Mouse (Mus musculus): ENCODE measurements around the gene Ogg1. TPM values are rescaled to one million over a fixed set of nuclear protein-coding genes. Genes with fewer than 3 reads are reported as not detected.

Gene Ogg1
- polyA plus RNA-seq, 1 experiment from 2014 or later = 9.0 TPM

DNA sequence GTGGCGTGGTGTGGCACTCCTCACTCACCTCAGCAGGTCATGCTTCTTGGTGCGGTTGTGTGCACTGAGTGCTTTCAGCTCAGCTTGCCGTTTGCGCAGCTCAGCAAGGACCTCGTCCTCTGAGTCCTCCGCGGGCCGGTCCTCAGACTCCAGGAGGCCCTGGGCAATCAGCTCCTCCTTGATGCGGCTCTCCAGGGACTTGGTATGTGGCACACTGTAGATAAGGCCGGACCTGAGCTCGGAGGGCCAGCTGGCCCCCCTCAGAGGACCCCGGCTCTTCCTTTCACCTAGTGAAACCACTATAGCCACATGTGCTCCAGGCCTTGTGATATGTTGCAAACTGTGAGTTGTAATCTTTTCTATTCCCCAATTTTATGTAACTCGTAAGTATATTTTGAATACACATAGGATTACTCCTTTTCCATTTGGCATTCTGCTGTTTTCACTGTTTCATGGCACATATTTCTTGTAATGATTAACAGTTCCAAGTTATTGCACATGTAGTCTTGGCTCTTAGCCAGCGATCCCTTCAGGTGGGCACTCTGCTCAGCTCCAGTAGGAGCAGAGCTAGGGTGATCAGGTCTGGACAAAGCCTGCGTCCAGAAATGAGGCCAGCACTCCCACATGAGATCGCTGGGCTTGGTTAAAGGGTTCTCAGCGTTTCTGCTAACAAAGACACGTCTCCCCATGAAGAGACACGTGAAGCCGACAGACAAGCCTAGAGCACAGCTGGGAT is 43.6 kb downstream of the Ogg1 start:
- Histone ChIP-seq H3K9me3 (replicated peaks) (no peaks in the 10 kb centered on the region), H3K27me3 (replicated peaks) (no peaks in the 10 kb centered on the region), H3K4me2 (no peak overlapping the region), H3K9ac (no peak overlapping the region), H3K4me3 (no peak overlapping the region), H3K4me1 (replicated peaks) (no peaks in the 10 kb centered on the region), H3K36me3 (peaks cover 87% of the 10 kb centered on the region), H3K27ac (ENCODE audit: poor library complexity, severe bottlenecking) (no peak overlapping the region)
- WGBS = 89% methylated on average over 20 of the region's 20 CpGs
- no peak for ATAC-seq (ENCODE audit: insufficient number of reproducible peaks, low FRiP score)

GRCm38 (mm10) chr6:113373491-113373890 is 46.7 kb downstream of the Ogg1 start:
- Histone ChIP-seq H3K4me1 (replicated peaks) (peaks cover 7% of the 10 kb centered on the region), H3K9me3 (replicated peaks) (no peaks in the 10 kb centered on the region), H3K9ac (no peak overlapping the region), H3K27ac (ENCODE audit: poor library complexity, severe bottlenecking) (no peak overlapping the region), H3K4me2 (no peak overlapping the region), H3K36me3 (peaks cover 75% of the 10 kb centered on the region), H3K4me3 (no peak overlapping the region), H3K27me3 (replicated peaks) (no peaks in the 10 kb centered on the region)
- WGBS = 91% methylated on average over 4 of the region's 4 CpGs
- ATAC-seq (ENCODE audit: insufficient number of reproducible peaks, low FRiP score) = no peak

DNA sequence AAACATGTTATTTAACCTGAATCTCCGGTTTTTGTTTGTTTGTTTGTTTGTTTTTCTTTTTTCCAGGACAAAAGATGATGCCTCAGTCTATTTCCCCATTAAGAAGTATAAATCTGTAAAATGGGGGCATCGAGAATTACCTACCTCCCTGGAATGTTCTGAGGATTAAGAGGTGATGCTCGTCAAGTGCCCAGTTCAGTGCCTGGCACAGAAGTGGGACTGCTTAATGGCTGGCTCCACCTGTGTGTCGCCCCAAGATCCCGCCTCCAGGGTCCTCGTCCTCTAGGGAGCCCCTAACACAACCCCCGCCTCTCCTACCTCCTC is 50.4 kb downstream of the Ogg1 start:
- Histone ChIP-seq H3K36me3 (peaks cover 59% of the 10 kb centered on the region), H3K27me3 (replicated peaks) (no peaks in the 10 kb centered on the region), H3K9me3 (replicated peaks) (no peaks in the 10 kb centered on the region), H3K4me1 (replicated peaks) (peaks cover 21% of the 10 kb centered on the region), H3K4me2 (peak overlapping the region; percentile 88), H3K4me3 (peak overlapping the region; percentile 91), H3K27ac (ENCODE audit: poor library complexity, severe bottlenecking) (peak overlapping the region; percentile 94), H3K9ac (peak overlapping the region; percentile 93)
- 7% methylated on average over 7 of the region's 7 CpGs for WGBS
- ATAC-seq (ENCODE audit: insufficient number of reproducible peaks, low FRiP score) = no peak

- H3K27ac ChIP-seq (ENCODE audit: poor library complexity, severe bottlenecking) = peak within 1 kb of the TSS; percentile 94
- ATAC-seq (ENCODE audit: insufficient number of reproducible peaks, low FRiP score) = peak; percentile 94
- no peaks in the 10 kb centered on the region for H3K27me3 ChIP-seq (replicated peaks)
- peak within 1 kb of the TSS; percentile 93 for H3K9ac ChIP-seq
- peak within 1 kb of the TSS; percentile 91 for H3K4me3 ChIP-seq
- WGBS = under 1% methylated on average over 61 of the region's 61 CpGs
- H3K4me2 ChIP-seq = peak within 1 kb of the TSS; percentile 88
- peaks cover 21% of the 10 kb centered on the region for H3K4me1 ChIP-seq (replicated peaks)
- peaks cover 57% of the 10 kb centered on the region for H3K36me3 ChIP-seq
- no peaks in the 10 kb centered on the region for H3K9me3 ChIP-seq (replicated peaks)
Measured at GRCm38 (mm10) chr6:113377496-113378385, 51.0 kb downstream of the Ogg1 start, which contains the start of the genes Tada3 and Arpc4. Tada3 (minus strand) TSS chr6:113377883. Arpc4 (plus strand) TSS chr6:113378115.

DNA sequence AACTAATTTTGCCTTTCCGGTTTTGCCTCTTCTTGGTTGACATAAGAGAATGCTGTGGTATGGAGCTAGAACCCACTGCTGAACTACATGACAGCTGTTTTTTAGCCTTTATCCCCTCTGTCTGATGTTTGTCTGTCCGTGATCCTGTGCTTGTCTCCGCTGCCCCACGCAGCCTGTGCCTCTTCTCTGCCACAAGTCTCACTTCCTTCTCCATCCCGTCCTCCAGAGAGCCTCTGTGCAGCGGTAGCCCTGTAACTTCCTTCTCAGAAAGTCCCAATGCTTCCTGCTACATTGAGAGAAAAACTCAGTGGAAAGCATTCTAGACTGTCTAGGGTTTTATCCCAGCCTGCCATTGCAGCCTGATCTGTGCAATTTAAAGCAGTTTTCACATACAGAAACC is 52.5 kb downstream of the Ogg1 start:
- peak overlapping the region; percentile 91 for H3K4me3 ChIP-seq
- H3K27me3 ChIP-seq (replicated peaks) = no peaks in the 10 kb centered on the region
- H3K9ac ChIP-seq = peak overlapping the region; percentile 93
- 72% methylated on average over 6 of the region's 6 CpGs for WGBS
- H3K36me3 ChIP-seq = peaks cover 56% of the 10 kb centered on the region
- no peaks in the 10 kb centered on the region for H3K9me3 ChIP-seq (replicated peaks)
- ATAC-seq (ENCODE audit: insufficient number of reproducible peaks, low FRiP score) = no peak
- no peak overlapping the region for H3K27ac ChIP-seq (ENCODE audit: poor library complexity, severe bottlenecking)
- peak overlapping the region; percentile 88 for H3K4me2 ChIP-seq
- H3K4me1 ChIP-seq (replicated peaks) = peaks cover 21% of the 10 kb centered on the region

DNA sequence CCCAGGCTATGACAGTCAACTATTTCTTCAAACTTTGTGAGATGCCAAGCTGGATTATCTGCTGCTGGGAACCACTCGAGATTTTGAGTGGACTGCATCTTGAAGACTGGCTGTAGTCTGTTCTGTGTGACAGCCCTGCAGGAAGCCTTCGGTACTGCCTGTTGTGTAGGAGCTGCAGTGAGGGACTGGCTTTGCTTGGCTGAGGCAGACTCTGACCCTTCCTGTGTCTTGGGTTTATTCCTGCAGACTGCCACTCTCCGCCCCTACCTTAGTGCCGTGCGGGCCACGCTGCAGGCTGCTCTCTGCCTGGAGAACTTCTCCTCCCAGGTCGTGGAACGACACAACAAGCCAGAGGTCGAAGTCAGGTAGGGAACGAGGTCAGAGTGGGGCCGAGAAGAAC is 53.7 kb downstream of the Ogg1 start:
- 89% methylated on average over 11 of the region's 11 CpGs for WGBS
- peaks cover 23% of the 10 kb centered on the region for H3K4me1 ChIP-seq (replicated peaks)
- H3K4me3 ChIP-seq = no peak overlapping the region
- no peak overlapping the region for H3K27ac ChIP-seq (ENCODE audit: poor library complexity, severe bottlenecking)
- no peaks in the 10 kb centered on the region for H3K9me3 ChIP-seq (replicated peaks)
- H3K9ac ChIP-seq = 0 out of 2 replicates have a peak overlapping the region, but pooled peaks have one; percentile 14
- no peak for ATAC-seq (ENCODE audit: insufficient number of reproducible peaks, low FRiP score)
- H3K27me3 ChIP-seq (replicated peaks) = no peaks in the 10 kb centered on the region
- no peak overlapping the region for H3K4me2 ChIP-seq
- H3K36me3 ChIP-seq = peaks cover 56% of the 10 kb centered on the region

- Histone ChIP-seq H3K4me3 (no peak overlapping the region), H3K9me3 (replicated peaks) (no peaks in the 10 kb centered on the region), H3K27ac (ENCODE audit: poor library complexity, severe bottlenecking) (no peak overlapping the region), H3K4me2 (no peak overlapping the region), H3K36me3 (peaks cover 90% of the 10 kb centered on the region), H3K4me1 (replicated peaks) (peaks cover 7% of the 10 kb centered on the region), H3K27me3 (replicated peaks) (no peaks in the 10 kb centered on the region), H3K9ac (no peak overlapping the region)
- WGBS = 92% methylated on average over 8 of the region's 8 CpGs
- ATAC-seq (ENCODE audit: insufficient number of reproducible peaks, low FRiP score) = no peak
Measured at GRCm38 (mm10) chr6:113384351-113384927, 57.7 kb downstream of the Ogg1 start.

Other genes with a start within 250 kb of the Ogg1 start
- gene Setd5, start 249.6 kb upstream of the Ogg1 start, polyA plus RNA-seq (2016; fragmentation: Nextera tagmentation; extraction: Ambion mirVana) = 61.0 and 62.9 TPM in 2 replicates
- 0.37 TPM in 2 replicates for gene Lhfpl4, start 131.6 kb upstream of the Ogg1 start, polyA plus RNA-seq (2016; fragmentation: Nextera tagmentation; extraction: Ambion mirVana)
- gene Mtmr14, start 89.1 kb upstream of the Ogg1 start, polyA plus RNA-seq (2016; fragmentation: Nextera tagmentation; extraction: Ambion mirVana) = 25.1 and 27.7 TPM in 2 replicates
- 0.08 and 0.14 TPM in 2 replicates for gene Cpne9, start 44.7 kb upstream of the Ogg1 start, polyA plus RNA-seq (2016; fragmentation: Nextera tagmentation; extraction: Ambion mirVana)
- gene Brpf1, start 19.8 kb upstream of the Ogg1 start, polyA plus RNA-seq (2016; fragmentation: Nextera tagmentation; extraction: Ambion mirVana) = 16.2 and 17.0 TPM in 2 replicates
- 110 and 113 TPM in 2 replicates for gene Camk1, start 17.0 kb downstream of the Ogg1 start, polyA plus RNA-seq (2016; fragmentation: Nextera tagmentation; extraction: Ambion mirVana)
- 40.1 and 42.2 TPM in 2 replicates for gene Tada3, start 50.9 kb downstream of the Ogg1 start, polyA plus RNA-seq (2016; fragmentation: Nextera tagmentation; extraction: Ambion mirVana)
- 274 and 285 TPM in 2 replicates for gene Arpc4, start 51.1 kb downstream of the Ogg1 start, polyA plus RNA-seq (2016; fragmentation: Nextera tagmentation; extraction: Ambion mirVana)
- 1.6 and 2.5 TPM in 2 replicates for gene Ttll3, start 62.3 kb downstream of the Ogg1 start, polyA plus RNA-seq (2016; fragmentation: Nextera tagmentation; extraction: Ambion mirVana)
- gene Rpusd3, start 92.4 kb downstream of the Ogg1 start, polyA plus RNA-seq (2016; fragmentation: Nextera tagmentation; extraction: Ambion mirVana) = 15.2 and 16.0 TPM in 2 replicates
- not detected in 2 replicates for gene Cidec, start 108.8 kb downstream of the Ogg1 start, polyA plus RNA-seq (2016; fragmentation: Nextera tagmentation; extraction: Ambion mirVana)
- 58.5 and 61.1 TPM in 2 replicates for gene Jagn1, start 115.6 kb downstream of the Ogg1 start, polyA plus RNA-seq (2016; fragmentation: Nextera tagmentation; extraction: Ambion mirVana)
- 0.94 and 1.3 TPM in 2 replicates for gene Il17re, start 131.5 kb downstream of the Ogg1 start, polyA plus RNA-seq (2016; fragmentation: Nextera tagmentation; extraction: Ambion mirVana)
- gene Il17rc, start 144.5 kb downstream of the Ogg1 start, polyA plus RNA-seq (2016; fragmentation: Nextera tagmentation; extraction: Ambion mirVana) = 4.5 and 4.7 TPM in 2 replicates
- gene Creld1, start 156.3 kb downstream of the Ogg1 start, polyA plus RNA-seq (2016; fragmentation: Nextera tagmentation; extraction: Ambion mirVana) = 42.7 and 46.9 TPM in 2 replicates
- gene Prrt3, start 175.0 kb downstream of the Ogg1 start, polyA plus RNA-seq (2016; fragmentation: Nextera tagmentation; extraction: Ambion mirVana) = 0.28 and 0.40 TPM in 2 replicates
- gene Emc3, start 204.7 kb downstream of the Ogg1 start, polyA plus RNA-seq (2016; fragmentation: Nextera tagmentation; extraction: Ambion mirVana) = 86.9 and 89.1 TPM in 2 replicates
- gene Fancd2, start 204.7 kb downstream of the Ogg1 start, polyA plus RNA-seq (2016; fragmentation: Nextera tagmentation; extraction: Ambion mirVana) = 10.9 and 12.1 TPM in 2 replicates

All from heart, embryonic 12.5 days (tissue).